Mouse (Mus musculus) megakaryocyte, adult 5-6 weeks (primary cell): ENCODE data around the gene Rita1. TPM values are rescaled to one million over a fixed set of nuclear protein-coding genes. Genes with fewer than 3 reads are reported as not detected.

Experiments used
- ATAC-seq: 2 replicates; pipeline ENCODE4 v1.8.0; 2016; ENCODE audit warnings: mild to moderate bottlenecking, inconsistent platforms; ENCODE audit not compliant: poor library complexity, severe bottlenecking
- total RNA-seq, 2 experiments: library from RNA; stranded (forward) in 1 of 2; stranded (reverse) in 1 of 2; fragments of 153-499, 151-499 nt in 1 of 2; fragments of 221-1000, 200-1000 nt in 1 of 2; gene quantifications; 2 replicates each; pipeline versions ENCODE4 v1.2.3 to v1.2.4; 2015 to 2017

The Rita1 gene
- total RNA-seq, 2 experiments from 2014 or later = 2.2 to 3.0 TPM

DNA sequence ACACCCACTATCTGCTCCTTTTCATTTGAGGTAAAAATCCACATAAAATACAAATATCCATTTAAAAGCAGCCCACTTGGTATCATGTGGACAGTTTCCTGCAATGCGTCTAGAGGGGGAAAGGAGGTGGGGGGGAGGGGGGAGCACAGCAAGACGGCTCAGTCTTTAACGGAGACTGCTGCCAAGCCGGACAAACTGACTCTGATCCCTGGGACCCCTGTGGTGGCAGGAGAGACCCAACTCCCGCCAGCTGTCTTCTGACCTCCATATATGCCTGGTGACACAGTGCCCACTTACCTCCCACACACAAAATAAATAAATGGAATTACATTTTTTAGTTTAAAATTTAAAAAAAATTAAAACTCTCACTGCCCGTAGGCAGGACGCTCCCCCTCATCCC is 8.9 kb downstream of the Rita1 start:
- no peak for ATAC-seq

- ATAC-seq = no peak
These were observed 10.2 kb downstream of the Rita1 start for GRCm38 (mm10) chr5:120602210-120602609.

GRCm38 (mm10) chr5:120600946-120601668 is 11.3 kb downstream of the Rita1 start:
- no peak for ATAC-seq

GRCm38 (mm10) chr5:120599625-120600024 is 12.8 kb downstream of the Rita1 start:
- 0 out of 2 replicates have a peak, but pooled peaks have one; percentile 13 for ATAC-seq

- ATAC-seq = no peak
These were observed 17.9 kb downstream of the Rita1 start for GRCm38 (mm10) chr5:120594485-120594884.

GRCm38 (mm10) chr5:120592141-120592540 is 20.2 kb downstream of the Rita1 start:
- ATAC-seq = no peak

GRCm38 (mm10) chr5:120590356-120591010 is 21.9 kb downstream of the Rita1 start:
- no peak for ATAC-seq

GRCm38 (mm10) chr5:120588569-120589094 is 23.8 kb downstream of the Rita1 start, which contains the start of the genes Tpcn1 and Iqcd:
Tpcn1 (minus strand) TSS chr5:120588673.
Iqcd (plus strand) TSS chr5:120589016.
- ATAC-seq = peak; percentile 88

- no peak for ATAC-seq
These were observed 24.3 kb downstream of the Rita1 start for GRCm38 (mm10) chr5:120587940-120588568.

DNA sequence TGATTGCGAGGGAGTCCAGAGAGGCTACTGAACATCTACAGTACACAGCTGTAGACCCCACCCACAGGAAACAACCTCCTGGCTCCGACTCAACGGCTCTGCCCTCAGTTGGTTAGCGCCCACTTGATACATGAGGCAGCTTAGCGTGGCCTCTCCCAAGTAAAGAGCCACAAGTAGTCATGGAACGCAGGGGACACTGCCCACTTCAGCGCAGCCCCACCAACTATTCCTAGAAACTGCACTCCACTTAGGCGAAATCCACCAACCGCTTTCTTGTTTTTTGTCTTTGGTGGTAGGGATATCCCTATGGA is 24.8 kb downstream of the Rita1 start:
- ATAC-seq = no peak

GRCm38 (mm10) chr5:120586741-120587615 is 25.4 kb downstream of the Rita1 start:
- no peak for ATAC-seq

DNA sequence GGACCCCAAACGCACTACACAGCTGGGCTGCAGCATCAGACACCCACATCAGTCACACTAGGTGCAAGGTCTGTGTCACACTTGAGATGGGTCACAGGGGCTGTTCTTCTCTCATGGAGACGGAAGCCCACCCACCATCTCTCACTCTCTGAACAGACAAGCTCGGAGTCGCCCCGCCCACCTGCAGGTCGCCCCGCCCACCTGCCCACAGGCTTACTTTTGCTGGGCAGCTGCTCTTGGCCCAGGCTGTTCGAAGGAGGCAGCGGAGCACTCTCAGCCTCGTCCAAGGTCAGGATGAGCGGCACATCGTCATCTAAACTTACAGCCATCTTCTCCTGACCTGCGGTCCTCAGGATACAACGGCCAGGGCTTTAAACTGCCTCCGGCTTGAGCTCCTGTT is 27.4 kb downstream of the Rita1 start:
- no peak for ATAC-seq

- ATAC-seq = no peak
These were observed 28.9 kb downstream of the Rita1 start for GRCm38 (mm10) chr5:120583511-120583910.

DNA sequence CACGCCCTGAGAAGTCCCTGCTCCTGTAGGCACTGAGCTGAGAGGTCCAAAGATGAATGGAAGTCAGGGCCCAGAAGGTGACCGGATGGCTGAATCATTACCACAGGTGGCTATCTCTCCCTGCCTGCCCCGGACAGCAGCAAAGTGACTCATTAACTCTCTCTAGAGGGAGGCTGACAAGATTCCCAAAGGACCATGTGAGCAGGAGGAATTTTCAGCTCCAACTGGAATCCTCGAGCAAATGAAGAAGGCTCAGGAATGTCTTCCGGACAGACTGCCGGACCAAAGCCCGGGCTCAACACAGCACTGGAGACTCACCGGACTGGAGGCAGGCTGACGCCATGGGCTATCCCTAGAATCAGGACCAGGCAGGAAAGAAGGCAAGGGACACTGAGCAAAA is 30.4 kb downstream of the Rita1 start:
- no peak for ATAC-seq

DNA sequence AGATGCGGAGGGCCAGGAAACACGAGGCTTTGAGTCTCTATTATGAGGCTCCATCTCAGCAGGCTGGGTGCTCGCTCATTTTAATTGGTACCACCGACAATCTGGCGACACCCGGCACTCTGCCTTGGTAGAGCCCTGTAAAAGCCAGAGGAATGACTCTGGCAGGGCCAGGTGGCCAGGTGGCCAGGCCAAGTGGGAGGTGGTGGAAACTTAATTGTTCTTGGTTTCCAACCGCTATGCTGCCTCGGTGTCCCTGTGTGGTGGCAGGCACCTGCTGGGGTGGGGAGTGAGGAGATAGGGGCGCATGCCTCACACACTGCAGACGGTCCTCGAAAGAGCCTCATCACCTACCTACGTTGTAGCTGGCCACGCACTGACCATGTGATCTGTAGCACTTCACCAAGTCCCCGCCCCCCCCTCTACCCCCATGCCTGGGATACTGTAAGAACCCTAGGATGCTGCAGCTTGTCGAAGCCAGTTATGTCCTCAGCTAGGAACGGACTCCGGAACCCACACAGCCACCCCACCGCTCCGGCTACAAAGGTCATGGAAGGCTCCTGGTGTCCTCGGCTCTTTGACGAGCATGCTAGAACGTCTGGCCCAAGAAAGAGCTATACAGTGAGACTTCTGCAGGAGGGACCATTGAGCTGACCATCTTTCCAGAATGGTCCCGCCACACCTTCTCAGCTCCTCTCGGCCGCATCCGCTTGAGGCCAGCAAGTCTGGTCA is 32.3 kb downstream of the Rita1 start:
- ATAC-seq = no peak

DNA sequence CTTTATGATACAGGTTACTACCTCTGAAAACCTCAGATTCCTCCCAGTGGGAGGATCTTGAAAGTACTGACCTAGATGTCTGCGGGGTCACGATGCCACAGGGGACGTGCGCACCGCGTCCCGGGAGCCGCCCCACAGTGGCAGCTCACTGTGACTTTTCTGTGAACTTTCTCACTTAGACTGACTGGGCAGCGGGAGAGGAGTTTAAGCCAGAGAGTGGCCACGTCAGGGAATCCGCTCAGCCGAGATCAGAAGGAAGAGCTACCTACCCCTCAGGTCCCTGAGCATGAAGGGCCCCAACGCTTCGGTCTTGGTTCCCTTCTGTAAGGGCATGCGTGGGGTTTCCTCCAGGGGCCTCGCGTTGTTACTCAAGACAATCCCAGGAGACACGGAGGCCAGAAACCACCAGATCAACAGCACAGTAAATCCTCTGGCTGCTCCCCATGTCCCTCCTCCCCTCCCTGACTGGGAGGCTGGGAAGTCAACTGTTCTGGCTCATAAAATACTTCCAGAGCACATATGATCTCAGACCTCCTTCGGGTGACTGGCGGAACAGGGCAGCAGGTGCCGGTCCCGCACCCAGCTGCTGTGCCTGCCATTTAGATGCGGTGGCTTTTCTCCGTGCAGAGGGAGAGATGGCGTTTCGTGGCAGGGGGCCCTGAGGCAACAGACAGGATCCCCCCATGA is 33.0 kb downstream of the Rita1 start:
- ATAC-seq = peak; percentile 51

GRCm38 (mm10) chr5:120578504-120579081 is 33.8 kb downstream of the Rita1 start:
- peak; percentile 71 for ATAC-seq

GRCm38 (mm10) chr5:120577935-120578441 is 34.4 kb downstream of the Rita1 start:
- peak; percentile 25 for ATAC-seq

- peak; percentile 47 for ATAC-seq
These were observed 35.5 kb downstream of the Rita1 start for GRCm38 (mm10) chr5:120576781-120577301.
